Mouse (Mus musculus) liver, embryonic 14.5 days (tissue): ENCODE data around the gene Pgm2l1. TPM values are rescaled to one million over a fixed set of nuclear protein-coding genes. Genes with fewer than 3 reads are reported as not detected.

Experiments
- ATAC-seq: fragments of 200-750 bp; cut with Nextera tagmentation; 2 replicates; pipeline ENCODE4 v1.8.0; 2017; ENCODE audit warnings: moderate number of reproducible peaks, mild to moderate bottlenecking, moderate library complexity; ENCODE audit not compliant: insufficient read depth
- DNase-seq, 3 experiments: peaks; one replicate each; pipeline ENCODE4 v3.0.0-alpha.2; 2012 to 2013; ENCODE audit warnings: low read depth in 3 of 3, low spot score in 3 of 3
- H3K27ac ChIP-seq: fragments of 300-500 bp; sonication (generic); 2 replicates; pipeline ENCODE4 v1.5.1; 2014; ENCODE audit warnings: moderate library complexity, mild to moderate bottlenecking, control low read depth, inconsistent platforms
- H3K27me3 ChIP-seq: fragments of 300-500 bp; sonication (generic); 2 replicates; pipeline ENCODE4 v1.6.1; 2014; ENCODE audit warnings: mild to moderate bottlenecking, low read length, moderate library complexity; ENCODE audit not compliant: control insufficient read depth, insufficient read depth
- H3K36me3 ChIP-seq: fragments of 300-500 bp; sonication (generic); replicated peaks from 2 replicates; pipeline ENCODE4 v1.6.1; 2014; ENCODE audit warnings: low read depth; ENCODE audit not compliant: control insufficient read depth, insufficient read depth
- H3K4me1 ChIP-seq, 2 experiments: fragments of 200-500 bp in 1 of 2; fragments of 300-500 bp in 1 of 2; sonication (generic) in 1 of 2; replicated peaks; 2 replicates each; pipeline ENCODE4 v1.6.1; 2012 to 2014; ENCODE audit warnings: antibody characterized with exemption in 1 of 2, inconsistent platforms in 1 of 2, low read length in 1 of 2; ENCODE audit not compliant: control insufficient read depth in 2 of 2, insufficient read depth in 2 of 2
- H3K4me2 ChIP-seq: fragments of 300-500 bp; sonication (generic); 2 replicates; pipeline ENCODE4 v1.6.1; 2014; ENCODE audit warnings: low read depth, mild to moderate bottlenecking, control low read depth, moderate library complexity
- H3K4me3 ChIP-seq, 2 experiments: fragments of 200-500 bp in 1 of 2; fragments of 300-500 bp in 1 of 2; sonication (generic) in 1 of 2; 2 replicates each; pipeline ENCODE4 v1.5.1; 2012 to 2014; ENCODE audit warnings: low read depth in 2 of 2, low read length in 2 of 2, mild to moderate bottlenecking in 2 of 2, control low read depth in 1 of 2, inconsistent platforms in 1 of 2, moderate library complexity in 1 of 2; ENCODE audit not compliant: insufficient read depth in 1 of 2
- H3K9ac ChIP-seq: fragments of 300-500 bp; sonication (generic); replicated peaks from 2 replicates; pipeline ENCODE4 v1.6.1; 2014; ENCODE audit warnings: mild to moderate bottlenecking, control low read depth, moderate library complexity
- H3K9me3 ChIP-seq: fragments of 300-500 bp; sonication (generic); 2 replicates; pipeline ENCODE4 v1.6.1; 2016; ENCODE audit warnings: low read length, mixed read lengths; ENCODE audit not compliant: control insufficient read depth
- CTCF ChIP-seq: IDR thresholded peaks from 2 replicates; pipeline ENCODE4 v1.5.1; 2016; ENCODE audit warnings: antibody characterized with exemption, low read depth, control low read depth
- EP300 ChIP-seq: IDR thresholded peaks from 2 replicates; pipeline ENCODE4 v1.6.1; 2016; ENCODE audit warnings: antibody characterized with exemption, low read depth
- WGBS: fragments of 180-500 bp; shearing (Covaris S2); extraction: QIAGEN DNeasy Blood & Tissue Kit; methylation state at CpG from one replicate; pipeline ENCODE4 v1.1.7; 2014; ENCODE audit not compliant: insufficient replicate concordance; 5-methylcytosine and 5-hydroxymethylcytosine counted together
- polyA plus RNA-seq, 2 experiments: library from polyadenylated mRNA; depleted of rRNA in 1 of 2; stranded (reverse) in 1 of 2; unstranded in 1 of 2; fragments of >200 nt; fragmentation: Nextera tagmentation in 1 of 2; extraction: Ambion mirVana in 1 of 2; gene quantifications; 2 replicates each; pipeline versions ENCODE4 v1.2.1 to v1.2.3; 2012 to 2014

Pgm2l1 gene
- polyA plus RNA-seq, 2 experiments: 1.3 to 2.4 TPM

- Histone ChIP-seq H3K27me3 (no peaks in the 10 kb centered on the region), H3K4me1 (peaks cover 0 to 12% of the 10 kb centered on the region in 2 experiments; a peak in 3 of 4 replicates), H3K4me2 (no peak overlapping the region), H3K4me3 (no peak overlapping the region), H3K9ac (no peak overlapping the region), H3K27ac (no peak overlapping the region), H3K36me3 (no peaks in the 10 kb centered on the region), H3K9me3 (no peaks in the 10 kb centered on the region)
- ATAC-seq (no peak), DNase-seq (no peak)
- WGBS: 58% methylated on average over 2 of the region's 2 CpGs
- no peak for TF ChIP-seq CTCF
- no peak for TF ChIP-seq EP300
Observed at GRCm38 (mm10) chr7:100206144-100206543, 21.1 kb upstream of the Pgm2l1 start.

- DNase-seq (no peak), ATAC-seq (no peak)
- no peaks in the 10 kb centered on the region for H3K27me3 ChIP-seq
- TF ChIP-seq CTCF (no peak), EP300 (no peak)
- H3K4me2 ChIP-seq: no peak overlapping the region
- no peak overlapping the region for H3K4me3 ChIP-seq
- no peak overlapping the region for H3K9ac ChIP-seq
- no peaks in the 10 kb centered on the region for H3K36me3 ChIP-seq
- no peak overlapping the region for H3K27ac ChIP-seq
- no peaks in the 10 kb centered on the region for H3K9me3 ChIP-seq
- H3K4me1 ChIP-seq: peaks cover 0 to 12% of the 10 kb centered on the region in 2 experiments; a peak in 3 of 4 replicates
Observed at GRCm38 (mm10) chr7:100207886-100208285, 19.3 kb upstream of the Pgm2l1 start.

GRCm38 (mm10) chr7:100214310-100214709 is 12.9 kb upstream of the Pgm2l1 start:
- H3K4me2 ChIP-seq: no peak overlapping the region
- no peaks in the 10 kb centered on the region for H3K27me3 ChIP-seq
- ATAC-seq (no peak), DNase-seq (no peak)
- H3K4me3 ChIP-seq: no peak overlapping the region
- 70% methylated on average over 4 of the region's 4 CpGs for WGBS
- no peak overlapping the region for H3K9ac ChIP-seq
- H3K9me3 ChIP-seq: no peaks in the 10 kb centered on the region
- H3K4me1 ChIP-seq: no peaks in the 10 kb centered on the region
- no peak overlapping the region for H3K27ac ChIP-seq
- H3K36me3 ChIP-seq: no peaks in the 10 kb centered on the region
- TF ChIP-seq EP300: no peak
- TF ChIP-seq CTCF: no peak

- ATAC-seq (no peak), DNase-seq (no peak)
- Histone ChIP-seq H3K4me3 (no peak overlapping the region), H3K27ac (no peak overlapping the region), H3K9ac (no peak overlapping the region), H3K9me3 (no peaks in the 10 kb centered on the region), H3K4me1 (no peaks in the 10 kb centered on the region), H3K27me3 (no peaks in the 10 kb centered on the region), H3K4me2 (no peak overlapping the region), H3K36me3 (no peaks in the 10 kb centered on the region)
- 45% methylated on average over 6 of the region's 6 CpGs for WGBS
- TF ChIP-seq EP300 (no peak), CTCF (no peak)
Observed at GRCm38 (mm10) chr7:100215116-100215732, 12.0 kb upstream of the Pgm2l1 start.

- H3K27ac ChIP-seq: no peak overlapping the region
- H3K36me3 ChIP-seq: no peaks in the 10 kb centered on the region
- no peaks in the 10 kb centered on the region for H3K4me1 ChIP-seq
- WGBS: 42% methylated on average over 10 of the region's 10 CpGs
- DNase-seq: no peak
- no peak overlapping the region for H3K4me3 ChIP-seq
- H3K4me2 ChIP-seq: no peak overlapping the region
- no peaks in the 10 kb centered on the region for H3K27me3 ChIP-seq
- TF ChIP-seq CTCF (no peak), EP300 (no peak)
- no peak for ATAC-seq
- no peaks in the 10 kb centered on the region for H3K9me3 ChIP-seq
- no peak overlapping the region for H3K9ac ChIP-seq
Observed at GRCm38 (mm10) chr7:100215976-100216375, 11.2 kb upstream of the Pgm2l1 start.
